Mouse (Mus musculus) ES-Bruce4 (cell line): ENCODE results near the gene Ebi3.

Experiments used
- CTCF ChIP-seq: IDR thresholded peaks from one replicate; pipeline ENCODE4 v1.8.1; 2011; ENCODE audit warnings: low read depth, low read length
- EP300 ChIP-seq: IDR thresholded peaks from 2 replicates; pipeline ENCODE4 v1.6.1; 2011; ENCODE audit warnings: low read depth, low read length; ENCODE audit not compliant: insufficient read depth
- POLR2A ChIP-seq: IDR thresholded peaks from one replicate; pipeline ENCODE4 v1.8.1; 2011; ENCODE audit warnings: low read length; ENCODE audit not compliant: insufficient read depth

DNA sequence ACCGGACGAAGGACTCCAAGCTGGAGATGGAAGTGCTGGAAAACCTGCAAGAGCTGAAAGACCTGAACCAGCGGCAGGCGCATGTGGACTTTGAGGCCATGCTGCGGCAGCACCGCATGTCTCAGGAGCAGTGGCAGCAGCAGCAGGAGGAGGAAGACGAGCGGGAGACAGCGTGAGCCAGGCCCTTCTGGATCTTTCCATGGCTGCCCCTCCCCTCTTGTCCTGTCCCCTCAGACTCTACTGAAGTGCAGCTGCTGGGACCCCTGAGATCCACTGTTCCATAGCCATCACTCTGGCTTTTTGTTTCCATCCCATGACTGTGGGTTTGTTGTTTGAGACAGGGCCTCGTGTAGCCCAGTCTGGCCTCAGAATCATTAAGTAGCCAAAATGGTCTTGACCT, 12.1 kb downstream of the Ebi3 start:
- TF ChIP-seq CTCF: no peak
- no peak for TF ChIP-seq POLR2A
- no peak for TF ChIP-seq EP300
